Mouse (Mus musculus) thymus, adult 2 months (tissue): ENCODE results near the gene Ccdc184.

Experiments used
- CTCF ChIP-seq: fragments of 200-500 bp; IDR thresholded peaks from 2 replicates; pipeline ENCODE4 v1.5.1; 2012; ENCODE audit warnings: mild to moderate bottlenecking, control low read depth, low read length, moderate library complexity, borderline replicate concordance; ENCODE audit not compliant: control insufficient read depth, poor library complexity, insufficient read depth; ENCODE audit errors: extremely low read depth
- POLR2A ChIP-seq: fragments of 200-500 bp; IDR thresholded peaks from 2 replicates; pipeline ENCODE4 v1.6.1; 2012; ENCODE audit warnings: mild to moderate bottlenecking, low read length, control low read depth, moderate library complexity; ENCODE audit not compliant: control insufficient read depth, poor library complexity, insufficient read depth; ENCODE audit errors: extremely low read depth

DNA sequence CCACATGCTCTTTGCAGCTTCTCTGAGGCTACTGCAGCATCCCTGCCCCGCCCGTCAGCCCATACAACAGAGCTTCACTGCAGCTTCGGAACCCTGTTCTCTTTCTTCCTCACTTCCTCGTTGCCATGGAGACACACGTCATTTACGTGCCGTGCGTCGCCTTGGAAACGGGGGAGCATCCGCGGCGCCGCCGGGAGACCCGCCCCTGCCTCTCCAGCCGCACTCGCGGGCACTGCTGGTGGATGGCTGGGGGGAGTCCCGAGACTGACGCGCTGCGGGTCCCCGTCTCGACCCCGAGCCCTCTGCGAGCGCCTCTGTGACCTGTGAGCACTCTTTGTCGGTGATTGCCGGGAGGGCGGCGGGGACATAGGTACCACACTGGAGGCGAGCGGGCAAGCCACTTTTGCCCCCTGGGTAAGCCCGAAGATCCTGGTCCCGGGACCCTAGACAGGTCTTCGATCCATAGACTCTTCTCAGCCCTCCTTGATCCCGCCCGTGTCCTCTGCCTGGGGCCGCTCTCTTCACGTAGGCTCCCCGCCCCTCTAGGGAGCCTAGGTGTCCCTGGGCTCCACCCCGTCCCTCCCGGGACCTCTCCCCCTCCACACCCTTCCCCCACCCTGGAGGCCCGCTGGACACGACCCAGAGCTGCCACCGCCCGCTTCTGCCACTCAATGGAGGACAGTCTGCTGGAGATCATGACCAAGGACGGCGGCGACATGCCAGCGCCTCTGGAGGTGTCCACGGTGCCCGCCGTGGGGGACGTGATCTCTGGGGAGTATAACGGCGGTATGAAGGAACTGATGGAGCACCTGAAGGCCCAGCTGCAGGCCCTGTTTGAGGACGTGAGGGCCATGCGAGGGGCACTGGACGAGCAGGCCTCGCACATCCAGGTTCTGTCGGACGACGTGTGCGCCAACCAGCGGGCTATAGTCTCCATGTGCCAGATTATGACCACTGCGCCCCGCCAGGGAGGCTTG, 975 bp downstream of the Ccdc184 start:
- TF ChIP-seq CTCF, result no peak
- no peak for TF ChIP-seq POLR2A
